Mouse (Mus musculus): ENCODE results near the gene Ak1.

The Ak1 gene

DNA sequence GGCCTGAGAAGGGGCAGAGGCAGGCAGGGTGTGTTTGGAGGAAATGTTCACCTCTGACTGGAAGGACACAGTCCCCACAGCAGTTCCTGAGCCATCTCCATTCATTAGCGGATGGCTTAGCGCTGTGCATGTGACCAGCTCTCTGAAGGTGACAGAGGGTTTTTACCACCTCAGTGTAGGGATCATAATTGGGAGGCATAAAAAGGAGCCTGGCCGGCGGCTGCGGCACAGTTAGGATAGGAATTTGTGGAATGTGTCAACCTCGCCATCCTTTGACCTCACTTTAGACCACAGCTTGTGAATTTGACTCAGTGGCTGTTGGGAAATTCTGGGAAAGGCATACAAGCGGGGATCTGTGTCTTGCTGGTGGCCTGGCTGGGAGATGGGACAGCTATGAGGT is 32.2 kb downstream of the Ak1 start:
- DNase-seq (ENCODE audit: low spot score in 2 of 2), result no peak

DNA sequence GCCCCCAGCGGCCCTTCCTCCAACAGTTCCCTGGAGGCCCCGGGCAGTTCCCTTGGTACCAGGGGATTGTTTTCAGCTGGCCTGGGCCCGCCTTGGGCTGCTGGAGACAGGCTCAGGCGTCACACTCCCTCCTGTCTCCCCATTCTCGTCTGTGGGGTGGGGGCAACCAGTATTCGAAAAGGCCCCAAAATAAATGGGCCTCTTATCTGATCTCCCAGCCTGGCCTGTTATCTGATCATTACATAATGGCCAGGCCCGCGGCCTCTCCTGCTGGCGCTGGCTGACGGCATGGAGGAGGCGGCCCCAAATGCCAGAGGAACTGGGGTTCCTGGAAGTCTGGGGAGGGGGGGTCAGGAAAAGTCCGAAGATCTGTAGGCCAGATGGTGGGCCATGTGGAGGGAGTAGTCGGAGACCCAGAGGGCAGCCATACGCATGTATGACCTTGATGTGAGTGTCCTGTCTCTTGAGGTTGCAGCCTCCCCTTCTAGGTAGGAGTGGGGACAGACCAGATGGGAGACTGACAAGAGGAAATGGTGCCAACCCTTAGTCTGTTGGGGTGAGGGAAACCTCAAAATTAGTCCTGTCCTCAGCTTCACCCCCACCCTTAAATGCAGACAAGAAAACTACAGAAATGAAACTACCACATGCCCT is 33.3 kb downstream of the Ak1 start:
- DNase-seq (ENCODE audit: low spot score in 2 of 2), result no peak

DNA sequence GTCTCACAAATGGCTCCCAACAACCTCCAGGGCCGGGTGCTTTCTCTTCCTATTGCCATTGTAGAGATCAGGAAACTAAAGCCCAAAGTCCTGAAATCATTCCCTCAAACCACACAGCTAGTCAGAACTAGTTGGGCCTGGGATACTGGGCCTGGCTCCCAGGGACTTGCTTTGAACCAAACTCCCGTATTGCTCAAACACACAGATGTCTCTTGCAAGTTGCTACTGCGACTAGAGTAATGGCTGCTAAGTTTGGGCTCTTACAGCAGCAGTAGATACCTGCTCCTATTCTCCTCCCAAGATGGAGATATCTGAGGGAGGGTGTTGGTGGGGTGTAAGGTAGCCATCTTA is 33.8 kb downstream of the Ak1 start:
- no peak for DNase-seq (ENCODE audit: low spot score in 2 of 2)

DNA sequence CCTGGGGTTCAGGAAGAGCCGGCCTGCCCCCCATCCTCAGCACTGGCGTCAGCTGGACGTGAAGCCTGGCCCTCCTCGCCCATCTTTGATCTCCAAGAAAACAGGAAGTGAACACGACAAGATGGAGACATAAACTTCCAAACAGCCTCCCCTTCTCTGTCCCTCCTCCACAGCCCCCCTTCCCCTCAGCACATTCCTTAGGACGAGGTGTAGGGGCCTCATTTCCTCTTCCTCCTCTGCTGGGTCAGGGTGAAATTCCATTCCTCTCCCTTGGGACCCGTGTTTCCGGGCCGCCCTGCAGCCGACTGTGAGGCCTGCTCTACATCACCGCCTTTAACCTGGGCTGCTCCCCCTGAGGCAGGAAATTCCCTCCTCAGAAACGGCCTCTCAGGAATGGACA is 34.3 kb downstream of the Ak1 start:
- no peak for DNase-seq (ENCODE audit: low spot score in 2 of 2)

DNA sequence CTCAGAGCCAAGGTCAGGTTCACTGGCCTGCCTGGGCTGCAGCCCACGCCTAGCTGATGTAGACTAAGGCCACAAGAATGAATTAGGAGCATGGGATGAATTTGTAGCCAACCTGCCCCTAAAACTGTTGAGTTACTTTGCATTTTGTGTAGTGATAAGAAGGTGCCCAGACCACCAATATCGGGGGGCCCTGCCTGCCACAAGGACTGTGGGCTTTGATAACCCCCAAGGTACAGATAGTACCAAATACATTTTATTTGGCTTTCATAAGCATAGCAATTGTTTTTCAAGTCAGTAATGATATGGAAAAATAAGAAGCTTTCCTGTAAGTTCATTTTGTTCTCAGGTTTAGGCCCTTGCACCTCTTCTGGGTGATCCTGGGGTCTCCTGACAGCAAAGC is 37.3 kb downstream of the Ak1 start:
- DNase-seq (ENCODE audit: low spot score in 2 of 2), result no peak

DNA sequence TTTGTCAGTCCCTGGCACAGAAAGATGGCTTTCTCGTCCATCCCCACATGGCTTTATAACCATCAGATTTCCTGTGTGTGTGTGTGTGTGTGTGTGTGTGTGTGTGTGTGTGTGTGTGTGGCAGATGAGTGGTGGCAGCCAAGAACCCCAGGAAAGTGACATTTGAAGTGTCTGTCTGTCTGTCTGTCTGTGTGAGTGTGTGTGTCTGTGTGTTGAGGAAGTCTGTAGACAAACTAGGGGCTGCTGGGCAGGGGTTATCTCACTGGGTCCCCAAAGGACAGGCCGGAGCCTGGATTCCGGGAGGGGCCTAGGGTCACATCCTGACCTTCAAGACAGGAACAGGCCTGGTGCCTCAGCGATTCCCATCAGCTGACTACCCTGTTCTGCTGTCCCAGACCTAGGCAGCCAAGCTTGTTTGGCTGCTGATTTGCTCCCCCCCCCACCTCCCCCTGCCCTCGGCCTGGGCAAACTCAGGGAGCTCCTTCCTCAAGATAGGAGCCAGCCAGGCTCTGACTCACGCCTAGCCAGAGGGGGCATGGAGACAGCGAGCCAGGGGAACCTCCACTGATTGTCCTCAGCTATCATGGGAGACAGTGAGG is 40.0 kb downstream of the Ak1 start:
- no peak for DNase-seq (ENCODE audit: low spot score in 2 of 2)

DNA sequence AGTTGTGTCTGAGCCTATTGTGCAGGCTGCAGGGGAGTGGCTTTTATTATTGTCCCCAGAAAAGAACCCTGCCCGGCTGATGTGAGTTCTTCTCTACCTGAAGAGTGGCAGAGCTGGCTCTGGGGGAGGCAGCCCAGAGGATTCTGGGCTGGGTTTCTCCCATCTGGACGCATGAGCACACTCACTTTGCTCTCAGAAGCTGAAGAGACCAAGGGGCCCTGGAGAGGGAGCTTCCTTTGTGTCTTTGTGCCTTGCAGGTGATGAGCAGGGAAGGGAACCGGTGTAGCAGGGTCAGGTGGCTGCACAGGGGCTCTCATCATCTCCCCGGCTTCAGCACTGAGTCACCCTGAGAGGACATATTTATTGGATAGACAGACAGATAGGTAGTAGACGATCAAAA is 40.7 kb downstream of the Ak1 start:
- no peak for DNase-seq (ENCODE audit: low spot score in 2 of 2)

DNA sequence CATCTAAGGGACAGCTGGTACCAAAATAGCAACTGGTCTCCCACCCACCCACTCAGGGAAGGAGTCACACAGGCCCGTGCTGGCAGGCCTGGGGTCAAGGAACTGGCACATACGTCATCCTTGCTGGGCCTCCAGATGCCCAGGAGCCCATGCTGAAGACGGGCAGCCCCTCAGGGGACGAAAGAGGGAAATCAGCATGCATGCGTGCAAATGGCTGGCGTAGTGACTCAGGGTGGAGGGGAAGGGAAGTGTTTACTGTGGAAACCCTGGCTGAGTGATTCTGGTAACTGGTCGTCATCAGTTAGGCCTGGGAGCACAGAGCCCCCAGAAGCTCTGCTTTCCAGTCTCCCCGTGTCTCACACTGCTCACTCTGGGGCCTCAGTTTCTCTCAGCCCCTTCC is 43.8 kb downstream of the Ak1 start:
- DNase-seq (ENCODE audit: low spot score in 2 of 2), result no peak

DNA sequence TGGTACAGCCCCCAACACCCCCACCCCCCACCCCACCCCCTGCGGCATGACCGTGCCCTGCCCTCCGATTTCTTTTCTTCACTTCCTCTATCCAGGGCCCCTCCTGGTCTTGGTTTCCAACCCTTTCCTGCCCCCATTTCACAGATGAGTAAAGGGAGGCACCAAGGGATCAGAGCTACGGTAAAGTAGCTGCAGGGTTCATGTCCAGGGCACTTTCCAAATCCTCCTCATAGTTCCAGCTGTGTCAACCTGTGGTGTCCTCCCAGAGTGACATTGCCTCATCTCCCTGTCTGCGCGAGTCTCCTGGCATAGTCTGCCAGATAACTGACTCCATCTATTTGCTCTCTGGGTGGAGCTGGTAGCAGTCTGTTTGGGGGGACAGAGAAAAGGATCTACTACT is 44.3 kb downstream of the Ak1 start:
- no peak for DNase-seq (ENCODE audit: low spot score in 2 of 2)

DNA sequence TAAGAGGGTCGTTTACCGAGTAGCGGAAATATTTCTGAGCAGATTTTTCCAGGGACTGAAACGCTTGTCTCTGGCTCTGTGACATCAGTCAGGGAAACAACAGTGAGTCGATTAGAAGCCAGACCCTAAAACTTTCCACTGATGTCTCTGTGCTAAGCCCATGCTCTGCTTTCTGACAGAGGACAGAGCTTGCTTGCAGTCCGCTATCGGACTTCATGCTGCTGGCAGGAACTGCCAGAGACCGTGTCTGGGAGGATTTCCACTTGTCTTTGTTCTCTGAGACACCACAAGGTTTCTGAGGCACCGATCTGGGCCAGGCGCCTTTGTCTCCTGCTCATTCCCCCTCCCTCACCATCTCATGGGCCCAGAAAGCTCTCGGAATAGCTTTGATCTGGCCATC is 46.2 kb downstream of the Ak1 start:
- no peak for DNase-seq (ENCODE audit: low spot score in 2 of 2)

DNA sequence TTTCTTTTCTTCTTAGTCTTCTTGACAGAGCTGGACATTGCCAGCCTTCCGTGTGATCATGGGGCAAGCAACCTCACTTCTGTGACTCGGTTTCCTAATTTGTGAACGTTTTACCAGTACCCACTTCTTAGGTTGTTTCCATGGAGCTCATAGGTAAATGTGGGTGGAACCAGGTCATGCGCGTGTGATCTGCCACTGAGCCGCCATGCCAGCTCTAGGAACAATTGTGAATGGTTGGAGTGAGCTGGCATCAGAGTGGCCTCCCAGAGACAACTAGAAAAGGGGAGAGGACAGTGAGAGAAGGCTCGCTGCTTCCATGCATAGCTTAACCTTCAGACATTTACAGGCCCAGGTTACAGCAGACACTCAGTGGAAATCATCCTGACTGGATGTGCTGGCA is 46.6 kb downstream of the Ak1 start:
- DNase-seq (ENCODE audit: low spot score in 2 of 2), result no peak

DNA sequence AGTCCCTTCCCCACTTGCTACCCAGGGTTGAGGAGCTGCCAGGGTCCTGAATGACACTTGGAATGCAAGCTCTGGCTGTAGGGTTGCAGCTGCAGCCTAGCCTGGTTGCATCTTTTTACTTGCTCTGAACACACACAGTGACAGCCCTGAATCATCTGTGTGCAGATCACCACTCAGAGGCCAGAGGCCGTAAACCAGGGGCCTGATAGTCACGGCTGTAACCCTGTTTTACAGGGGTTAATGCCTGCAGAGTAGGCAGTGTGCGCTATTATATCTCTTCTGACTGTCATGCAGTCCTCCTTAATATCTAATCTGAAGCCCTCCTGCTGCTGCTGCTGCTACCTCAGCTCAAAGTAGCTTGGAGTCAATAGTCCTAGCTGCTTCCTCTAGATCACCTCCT is 48.3 kb downstream of the Ak1 start:
- DNase-seq (ENCODE audit: low spot score in 2 of 2), result no peak

DNA sequence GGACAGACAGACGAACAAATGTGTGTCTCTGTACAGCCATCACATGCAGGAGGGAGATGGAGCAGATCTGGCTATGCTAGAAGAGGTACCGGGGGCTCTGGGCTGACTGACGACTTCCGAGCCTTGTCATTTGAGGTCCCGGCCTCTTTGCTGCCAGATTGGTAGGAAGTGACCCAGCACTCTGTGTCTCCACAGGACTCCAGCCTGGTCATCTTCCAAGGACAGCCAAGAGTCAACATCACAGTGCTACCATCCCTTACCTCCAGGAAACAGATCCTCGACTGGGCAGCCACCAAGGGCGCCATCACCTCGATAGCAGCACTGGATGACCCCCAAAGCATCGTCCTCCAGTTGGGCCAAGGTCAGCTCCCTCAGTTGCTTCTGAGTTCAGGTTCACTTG is 49.6 kb downstream of the Ak1 start:
- no peak for DNase-seq (ENCODE audit: low spot score in 2 of 2)

DNA sequence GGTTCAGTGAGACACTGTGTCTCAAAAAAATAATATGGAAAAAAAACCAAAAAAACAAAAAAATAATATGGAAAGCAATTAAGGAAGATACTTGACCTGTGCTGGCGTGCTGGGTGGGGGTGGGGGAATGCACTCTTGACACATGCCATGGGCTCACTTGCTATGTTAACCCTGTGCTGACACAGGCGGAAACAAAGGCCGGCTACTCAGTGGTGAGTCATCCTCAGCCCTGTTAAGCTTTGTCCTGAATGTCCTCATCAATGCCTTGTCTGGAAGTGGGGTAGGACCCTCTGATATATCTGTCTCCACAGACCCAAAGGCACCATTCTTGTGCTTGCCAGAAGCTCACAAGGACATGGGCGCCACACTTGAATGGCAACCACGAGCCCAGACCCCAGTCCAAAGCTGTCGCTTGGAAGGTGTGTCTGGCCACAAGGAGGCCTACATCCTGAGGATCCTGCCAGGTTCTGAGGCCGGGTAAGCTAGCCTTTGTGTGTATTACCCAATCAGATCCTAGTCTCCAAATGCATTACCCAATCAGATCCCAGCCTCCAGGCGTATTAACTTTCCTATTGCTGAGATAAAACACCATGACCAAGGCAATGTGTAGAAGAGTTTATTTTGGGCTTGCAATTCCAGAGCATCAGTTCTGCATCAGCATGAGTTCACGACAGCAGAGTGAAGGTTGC is 50.5 kb downstream of the Ak1 start:
- no peak for DNase-seq (ENCODE audit: low spot score in 2 of 2)

DNA sequence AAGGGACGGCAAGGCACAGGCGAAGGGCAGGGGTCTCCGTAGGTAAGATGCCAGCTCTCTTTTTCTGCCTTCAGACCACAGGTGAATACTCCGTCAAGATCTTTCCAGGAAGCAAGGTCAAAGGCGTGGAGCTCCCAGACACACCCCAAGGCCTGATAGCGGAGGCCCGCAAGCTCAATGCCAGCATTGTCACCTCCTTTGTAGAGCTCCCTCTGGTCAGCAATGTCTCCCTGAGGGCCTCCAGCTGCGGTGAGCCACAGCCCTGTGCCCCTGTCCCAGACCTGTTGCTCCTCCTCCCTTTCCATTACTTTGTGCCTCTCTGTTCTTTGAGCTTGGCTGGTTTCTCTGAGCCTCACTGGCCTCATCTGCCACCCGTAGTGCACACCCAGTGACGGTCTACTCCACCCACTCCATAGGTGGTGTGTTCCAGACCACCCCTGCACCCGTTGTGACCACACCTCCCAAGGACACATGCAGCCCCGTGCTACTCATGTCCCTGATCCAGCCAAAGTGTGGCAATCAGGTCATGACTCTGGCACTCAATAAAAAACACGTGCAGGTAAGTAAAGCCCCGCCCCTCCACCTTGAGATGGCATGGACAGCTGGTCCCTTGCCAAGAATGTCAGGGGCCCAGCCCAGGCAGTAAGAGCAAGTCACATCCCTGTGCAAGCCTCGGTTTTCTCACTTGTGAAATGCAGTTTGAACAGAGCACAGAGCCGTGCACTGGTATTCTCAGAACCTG is 51.8 kb downstream of the Ak1 start:
- DNase-seq (ENCODE audit: low spot score in 2 of 2), result no peak

DNA sequence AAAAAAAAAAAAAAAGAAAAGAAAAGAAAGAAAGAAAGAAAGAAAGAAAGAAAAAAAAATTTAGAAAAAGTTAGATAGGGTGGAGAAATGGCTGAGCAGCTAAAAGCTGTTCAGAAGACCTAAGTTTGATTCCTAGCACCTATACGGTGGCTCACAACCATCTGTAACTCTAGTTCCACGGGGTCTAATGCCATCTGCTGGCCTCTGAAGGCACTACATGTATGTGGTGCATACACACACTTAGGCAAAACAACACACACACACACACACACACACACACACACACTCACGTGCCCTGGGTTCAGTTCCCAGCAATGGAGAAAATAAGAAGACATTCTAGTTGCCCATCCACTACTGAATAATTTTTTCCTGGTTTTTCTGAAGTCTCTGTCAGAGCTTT is 55.3 kb downstream of the Ak1 start:
- DNase-seq (ENCODE audit: low spot score in 2 of 2), result no peak

DNA sequence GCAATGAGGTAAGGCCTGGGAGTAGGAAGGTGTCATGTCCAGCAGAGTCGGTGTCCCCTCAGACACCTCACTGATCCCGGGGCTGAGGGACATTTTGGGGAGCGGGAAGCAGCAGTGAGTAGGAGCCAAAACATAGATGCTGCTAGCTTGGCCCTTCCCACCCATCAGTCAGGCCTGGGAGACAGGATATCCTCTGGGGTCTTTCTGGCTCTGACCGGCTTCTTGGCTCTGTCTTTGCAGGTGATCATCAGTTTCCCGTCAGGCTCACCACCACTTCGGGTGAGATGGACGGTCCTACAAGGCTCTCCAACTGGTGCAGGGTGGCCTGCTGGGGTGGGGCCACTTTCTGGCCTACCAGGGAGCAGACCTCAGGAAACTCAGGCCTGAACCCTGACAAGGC is 56.1 kb downstream of the Ak1 start:
- no peak for DNase-seq (ENCODE audit: low spot score in 2 of 2)

DNA sequence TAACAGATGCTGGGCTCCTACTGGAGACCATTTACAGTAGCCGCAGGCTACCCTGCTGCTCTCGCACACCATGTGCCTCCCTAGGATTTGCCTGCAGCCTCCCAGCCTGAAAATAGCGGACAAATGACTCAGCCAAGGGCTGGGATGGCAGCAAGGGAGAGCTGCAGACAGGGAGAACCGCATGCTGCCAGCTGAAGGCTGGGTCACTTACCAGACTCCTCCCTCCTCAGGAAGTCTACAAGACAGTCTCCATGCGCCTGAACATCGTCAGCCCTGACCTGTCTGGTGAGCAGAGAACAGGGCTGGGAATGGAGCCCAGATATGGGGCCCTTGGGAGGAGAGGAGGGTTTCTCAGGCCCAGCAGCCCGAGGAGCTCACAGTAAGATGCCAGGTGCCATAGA is 58.5 kb downstream of the Ak1 start:
- DNase-seq (ENCODE audit: low spot score in 2 of 2), result no peak

DNA sequence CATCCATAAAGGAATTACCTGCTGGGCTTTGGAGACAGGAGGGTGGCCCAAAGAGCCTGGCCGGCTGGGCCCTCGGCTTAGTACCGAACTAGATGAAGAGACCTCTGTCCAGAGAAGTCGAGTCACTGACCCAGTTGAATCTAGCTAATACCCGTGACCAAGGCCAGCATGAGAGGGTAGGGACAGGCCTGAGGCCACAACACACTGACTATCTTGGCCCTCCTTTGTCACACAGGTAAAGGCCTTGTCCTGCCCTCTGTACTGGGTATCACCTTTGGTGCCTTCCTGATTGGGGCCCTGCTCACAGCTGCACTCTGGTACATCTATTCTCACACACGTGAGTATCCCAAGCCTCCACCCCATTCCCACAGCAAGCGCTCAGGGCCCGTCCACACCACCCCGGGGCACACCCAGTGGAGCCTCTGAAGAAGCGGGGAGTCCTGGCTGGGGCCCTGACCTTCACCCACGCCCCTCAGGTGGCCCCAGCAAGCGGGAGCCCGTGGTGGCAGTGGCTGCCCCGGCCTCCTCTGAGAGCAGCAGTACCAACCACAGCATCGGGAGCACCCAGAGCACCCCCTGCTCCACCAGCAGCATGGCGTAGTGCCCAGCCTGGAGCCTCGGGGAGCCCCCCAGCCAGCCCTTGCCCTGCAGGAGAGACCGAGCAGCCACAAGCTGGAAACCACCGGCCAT is 59.5 kb downstream of the Ak1 start:
- DNase-seq (ENCODE audit: low spot score in 2 of 2), result no peak

DNA sequence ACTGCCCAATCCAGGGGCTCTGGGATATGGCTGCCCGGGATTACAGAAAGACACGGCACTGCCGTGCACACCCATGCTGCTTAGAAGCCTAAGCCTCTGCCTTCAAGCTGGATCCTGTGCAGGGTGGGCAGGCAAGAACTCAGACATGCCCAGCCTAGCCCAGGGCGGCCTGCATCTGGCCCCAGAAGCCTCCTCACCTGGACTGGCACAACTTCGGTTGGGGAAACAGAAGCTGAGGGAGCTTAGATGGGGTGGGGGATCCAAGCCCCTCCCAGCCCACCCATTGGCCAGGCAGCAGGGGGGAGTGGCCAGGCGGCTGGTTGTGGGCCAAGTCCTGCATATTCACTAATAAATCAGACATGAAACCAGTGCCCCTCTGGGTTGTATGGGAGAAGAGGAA is 60.2 kb downstream of the Ak1 start:
- DNase-seq (ENCODE audit: low spot score in 2 of 2), result no peak

DNA sequence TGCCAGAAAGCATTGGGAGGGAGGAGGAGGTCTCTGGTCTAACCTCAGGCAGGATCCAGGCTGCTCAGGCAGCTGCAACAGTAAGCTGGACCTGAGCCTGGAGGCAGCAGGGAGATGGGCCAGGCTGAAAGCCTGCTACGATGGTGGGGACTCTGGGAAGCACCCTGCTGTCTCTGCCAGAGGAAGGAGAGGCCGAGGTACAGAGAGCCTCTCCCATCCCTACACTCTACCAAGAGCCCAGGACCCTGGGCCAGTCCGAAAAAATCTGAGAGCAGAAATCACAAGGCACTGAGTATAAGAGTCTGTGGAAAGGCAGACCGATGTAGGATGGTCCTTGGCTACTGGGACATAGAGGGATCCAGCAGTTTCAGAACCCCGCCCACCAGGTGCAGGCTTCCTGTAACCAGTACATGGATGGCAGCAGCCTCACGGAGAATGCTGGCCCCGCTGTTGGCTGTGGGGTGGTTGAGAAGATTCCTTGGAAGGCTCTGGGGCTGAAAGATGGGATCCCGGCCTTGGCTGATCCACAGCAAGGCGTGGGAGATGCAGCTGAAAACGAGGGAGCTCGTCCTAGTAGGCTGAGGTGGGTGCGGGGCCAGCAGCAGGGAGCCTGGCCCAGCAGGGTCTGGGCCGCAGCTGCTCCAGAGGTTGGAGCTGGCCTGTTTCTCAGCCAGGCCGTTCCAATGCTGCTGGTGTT is 61.3 kb downstream of the Ak1 start:
- DNase-seq (ENCODE audit: low spot score in 2 of 2), result no peak

DNA sequence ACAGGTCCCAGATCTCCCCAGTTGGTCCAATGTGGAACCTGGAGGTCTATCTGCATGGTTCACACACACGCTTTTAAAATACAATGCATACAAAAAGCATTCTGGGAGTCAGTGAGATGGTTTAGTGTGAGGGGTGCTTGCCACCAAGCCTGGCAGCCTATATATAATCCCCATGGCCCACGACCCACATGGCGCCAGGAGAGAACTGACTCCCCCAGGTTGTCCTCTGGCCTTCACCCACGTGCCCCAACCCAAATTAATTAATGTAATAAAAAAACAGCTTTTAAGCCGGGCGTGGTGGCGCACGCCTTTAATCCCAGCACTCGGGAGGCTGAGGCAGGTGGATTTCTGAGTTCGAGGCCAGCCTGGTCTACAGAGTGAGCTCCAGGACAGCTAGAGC is 62.1 kb downstream of the Ak1 start:
- no peak for DNase-seq (ENCODE audit: low spot score in 2 of 2)
